ENCODE assay signal across 16 mouse cellular contexts in the genomic region with DNA sequence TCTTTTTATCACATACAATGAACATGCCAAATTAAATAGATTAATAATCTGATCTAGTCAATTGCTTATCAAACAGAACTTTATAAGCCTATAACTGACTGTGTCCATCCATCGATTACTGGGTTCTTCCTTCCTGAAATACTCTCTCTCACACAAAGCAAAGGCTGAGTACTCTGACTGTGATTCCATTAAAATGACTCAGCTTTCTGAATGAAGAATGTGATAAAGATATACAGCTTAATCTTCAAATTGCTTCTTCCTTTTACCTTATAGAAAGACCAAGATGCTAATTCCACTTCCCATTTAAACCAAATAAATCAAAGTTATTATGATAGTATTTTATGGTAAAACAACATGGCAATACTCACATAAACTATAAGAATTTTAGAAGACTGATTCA.
"Had no signal": no experiment of that assay in that cellular context is flagged by ENCODE, and none has a peak within 500 bp of the region (broad histone marks: within the 10 kb centered on the region; RNA-seq: fewer than 3 reads in every experiment).

No protein-coding gene starts in this region.

- H3K4me3 ChIP-seq: kidney, embryonic 15.5 days; limb, embryonic 13.5 days; midbrain, embryonic 10.5 days; midbrain, embryonic 15.5 days had no signal

- H3K9me3 ChIP-seq: kidney, embryonic 15.5 days; limb, embryonic 13.5 days; liver, embryonic 15.5 days; midbrain, embryonic 10.5 days; midbrain, embryonic 15.5 days had no signal

- H3K27me3 ChIP-seq: kidney, embryonic 15.5 days; limb, embryonic 13.5 days; liver, embryonic 15.5 days; midbrain, embryonic 15.5 days had no signal

- DNase-seq: kidney, adult 2 months; kidney, postnatal 14 days; layer of hippocampus, postnatal 36 days; left cerebral cortex, postnatal 4 days; lung, embryonic 14.5 days; lung, postnatal 10 days; lung, postnatal 4 days; right cerebral cortex, postnatal 4 days; spleen, adult 18-20 months; thymus, adult 18-20 months; thymus, postnatal 14 days had no signal

- H3K4me2 ChIP-seq: kidney, embryonic 15.5 days; limb, embryonic 13.5 days; lung, embryonic 14.5 days; midbrain, embryonic 15.5 days had no signal

- H3K9ac ChIP-seq: kidney, embryonic 15.5 days; limb, embryonic 13.5 days; liver, embryonic 15.5 days; lung, embryonic 14.5 days; midbrain, embryonic 15.5 days had no signal

- H3K36me3 ChIP-seq: liver, embryonic 15.5 days; midbrain, embryonic 15.5 days had no signal

- H3K27ac ChIP-seq: kidney, embryonic 15.5 days; limb, embryonic 13.5 days; midbrain, embryonic 10.5 days; midbrain, embryonic 15.5 days had no signal
